Mouse (Mus musculus) E14TG2a.4 (cell line): ENCODE measurements at regions not wholly inside any gene's neighbourhood (a gene's known extent, or its start where the extent isn't known, plus 50 kb on each side); places are given as distances from the start of the nearest gene placed in this dataset.

Experiments used
- CTCF ChIP-seq: conservative IDR thresholded peaks from 2 replicates; pipeline ENCODE4 v1.5.1; 2014; ENCODE audit warnings: low read length
- NANOG ChIP-seq: IDR thresholded peaks from 2 replicates; pipeline ENCODE4 v1.6.1; 2014; ENCODE audit warnings: borderline replicate concordance, low read length, mixed read lengths
- POU5F1 ChIP-seq: IDR thresholded peaks from 2 replicates; pipeline ENCODE4 v1.6.1; 2014; ENCODE audit warnings: low read length, borderline replicate concordance

DNA sequence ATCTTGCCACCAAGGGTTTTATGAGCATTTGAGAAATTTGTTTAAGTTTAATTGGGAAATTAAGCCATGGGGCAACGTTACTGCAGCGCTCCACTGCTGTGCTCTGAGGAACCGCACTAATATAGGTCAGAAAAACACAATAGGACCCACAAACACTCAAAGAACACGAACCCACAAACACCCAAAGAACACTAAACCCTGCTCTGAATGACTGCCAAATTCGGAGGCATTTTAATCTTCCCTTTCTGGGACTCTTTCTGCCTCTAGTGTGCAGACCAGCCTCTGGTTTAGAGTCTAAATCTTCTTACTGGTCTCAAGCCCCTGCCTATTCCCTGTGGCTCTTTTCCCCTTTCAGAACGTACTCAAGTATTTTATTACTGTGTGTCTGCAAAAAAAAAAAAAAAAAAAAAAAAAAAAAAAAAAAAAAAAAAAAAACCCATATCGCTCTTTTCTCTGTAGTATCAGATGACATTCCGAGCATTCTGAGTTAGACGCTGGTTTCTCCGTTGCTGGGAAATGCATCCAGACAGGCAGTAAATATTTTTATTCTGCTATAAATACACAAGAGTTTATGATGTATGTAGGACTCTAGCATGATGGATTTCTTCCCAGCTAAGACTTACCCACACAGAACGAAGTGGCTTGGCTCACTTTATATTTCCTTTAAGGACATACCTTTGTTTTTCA, 186.7 kb upstream of the Ednrb start:
- TF ChIP-seq NANOG: no peak
- no peak for TF ChIP-seq CTCF
- no peak for TF ChIP-seq POU5F1
